Mouse (Mus musculus) thymus, adult 18-20 months (tissue): ENCODE measurements at regions not wholly inside any gene's neighbourhood (a gene's known extent, or its start where the extent isn't known, plus 50 kb on each side); places are given as distances from the start of the nearest gene placed in this dataset.

Experiments
- DNase-seq, 2 experiments: peaks; one replicate each; pipeline ENCODE4 v3.0.0; 2022; ENCODE audit warnings: mixed read lengths in 2 of 2

DNA sequence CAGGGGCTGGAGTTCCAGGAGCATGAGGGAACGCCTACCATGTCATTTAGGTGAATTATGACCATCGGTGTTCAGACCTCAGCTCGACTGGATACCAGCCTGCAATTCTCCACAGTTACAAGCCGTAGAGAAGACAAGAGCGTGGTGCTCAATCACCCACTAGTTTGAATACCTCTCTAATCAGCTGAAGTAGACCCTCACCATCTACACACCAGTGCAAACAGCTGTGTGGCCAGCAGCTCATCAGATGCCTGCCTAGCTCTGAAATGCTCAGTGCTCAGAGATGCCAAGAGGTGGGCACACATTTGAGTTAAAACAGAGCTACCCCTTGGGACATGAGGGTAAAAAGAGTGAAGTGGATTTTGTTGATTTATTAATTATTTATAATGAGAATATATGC lies 660.2 kb downstream of the Magi1 start:
- no peak for DNase-seq

- no peak for DNase-seq
These were observed 666.8 kb downstream of the Magi1 start for GRCm38 (mm10) chr6:93616926-93617325.

- no peak for DNase-seq
These were observed 657.1 kb upstream of the Adamts9 start for GRCm38 (mm10) chr6:93600376-93600775.

DNA sequence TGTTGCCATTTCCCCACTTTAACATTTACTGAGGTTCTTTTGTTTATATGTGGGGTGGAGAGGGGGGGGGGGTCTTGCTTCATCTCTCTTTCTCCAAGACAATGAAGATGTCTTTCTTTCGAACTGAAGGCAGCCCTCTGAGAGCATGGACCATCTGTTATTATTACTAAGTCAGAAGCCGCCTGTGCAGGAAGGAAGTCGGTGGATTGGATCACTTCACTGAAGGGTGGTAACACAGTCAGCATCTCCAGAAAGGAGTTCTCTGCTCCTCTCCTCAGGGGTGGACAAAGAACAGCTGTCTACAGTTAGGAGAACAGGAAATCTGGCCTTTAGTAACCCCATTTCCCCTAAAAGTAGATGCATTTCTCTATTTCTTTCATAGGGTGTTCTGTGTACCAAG lies 656.1 kb upstream of the Adamts9 start:
- DNase-seq: no peak

DNA sequence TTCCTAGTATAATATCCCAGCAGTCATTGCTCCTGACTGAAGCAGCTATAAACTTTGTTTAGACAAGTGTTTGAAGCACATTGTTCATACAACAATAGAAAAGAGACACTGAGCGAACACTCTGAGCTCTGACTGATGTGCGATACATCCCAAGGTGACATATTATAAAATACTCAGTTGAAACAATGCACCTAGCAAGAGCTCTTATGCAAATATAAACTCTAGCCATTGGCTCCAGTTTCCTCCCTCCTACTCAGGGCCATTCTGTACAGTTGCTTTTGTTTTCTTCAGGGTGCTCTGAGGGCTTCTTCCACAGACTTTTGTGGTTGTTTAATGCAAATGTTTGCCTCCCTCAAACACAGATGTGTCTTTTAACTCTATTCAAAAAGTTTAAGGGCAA lies 646.6 kb upstream of the Adamts9 start:
- DNase-seq: no peak

DNA sequence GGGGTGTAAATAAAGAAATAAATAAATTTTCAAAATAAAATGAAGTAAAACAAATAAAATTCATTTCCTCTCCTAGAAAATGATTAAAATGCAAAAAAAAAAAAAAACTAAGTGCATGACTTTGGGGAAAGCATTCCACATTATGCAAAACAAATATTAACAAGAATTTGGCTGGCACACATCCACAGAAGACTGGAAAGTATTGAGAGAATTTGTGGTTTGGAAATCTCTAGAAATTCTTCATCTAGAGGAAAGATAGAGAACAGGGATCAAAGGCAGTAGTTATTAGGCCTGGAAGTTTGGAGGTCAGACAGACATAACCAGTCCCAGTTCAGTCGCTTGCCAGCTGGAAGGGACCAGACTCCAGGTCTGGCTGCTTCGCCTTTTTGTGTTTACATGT lies 643.6 kb upstream of the Adamts9 start:
- no peak for DNase-seq

DNA sequence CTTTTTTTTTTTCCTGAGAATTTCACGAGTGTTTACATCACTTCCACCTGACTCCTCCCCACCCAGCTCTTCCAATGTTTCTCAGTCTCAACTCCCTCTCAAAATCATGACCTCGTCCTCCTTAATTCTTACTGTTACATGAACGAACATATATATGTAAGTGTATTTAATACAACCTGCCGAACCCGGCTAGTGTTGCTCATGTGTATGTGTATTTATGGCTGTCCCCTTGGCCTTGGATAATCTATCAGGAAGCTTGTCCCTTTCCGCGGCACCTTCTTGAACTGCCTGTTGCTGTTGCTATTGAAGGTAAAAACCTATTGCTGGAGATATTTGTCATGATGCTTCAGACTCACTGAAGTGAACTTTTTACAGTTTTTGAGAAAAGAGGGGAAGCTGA lies 637.8 kb upstream of the Adamts9 start:
- DNase-seq: no peak

- no peak for DNase-seq
These were observed 637.4 kb upstream of the Adamts9 start for GRCm38 (mm10) chr6:93580716-93581115.

- DNase-seq: no peak
These were observed 632.0 kb upstream of the Adamts9 start for GRCm38 (mm10) chr6:93575249-93575648.

DNA sequence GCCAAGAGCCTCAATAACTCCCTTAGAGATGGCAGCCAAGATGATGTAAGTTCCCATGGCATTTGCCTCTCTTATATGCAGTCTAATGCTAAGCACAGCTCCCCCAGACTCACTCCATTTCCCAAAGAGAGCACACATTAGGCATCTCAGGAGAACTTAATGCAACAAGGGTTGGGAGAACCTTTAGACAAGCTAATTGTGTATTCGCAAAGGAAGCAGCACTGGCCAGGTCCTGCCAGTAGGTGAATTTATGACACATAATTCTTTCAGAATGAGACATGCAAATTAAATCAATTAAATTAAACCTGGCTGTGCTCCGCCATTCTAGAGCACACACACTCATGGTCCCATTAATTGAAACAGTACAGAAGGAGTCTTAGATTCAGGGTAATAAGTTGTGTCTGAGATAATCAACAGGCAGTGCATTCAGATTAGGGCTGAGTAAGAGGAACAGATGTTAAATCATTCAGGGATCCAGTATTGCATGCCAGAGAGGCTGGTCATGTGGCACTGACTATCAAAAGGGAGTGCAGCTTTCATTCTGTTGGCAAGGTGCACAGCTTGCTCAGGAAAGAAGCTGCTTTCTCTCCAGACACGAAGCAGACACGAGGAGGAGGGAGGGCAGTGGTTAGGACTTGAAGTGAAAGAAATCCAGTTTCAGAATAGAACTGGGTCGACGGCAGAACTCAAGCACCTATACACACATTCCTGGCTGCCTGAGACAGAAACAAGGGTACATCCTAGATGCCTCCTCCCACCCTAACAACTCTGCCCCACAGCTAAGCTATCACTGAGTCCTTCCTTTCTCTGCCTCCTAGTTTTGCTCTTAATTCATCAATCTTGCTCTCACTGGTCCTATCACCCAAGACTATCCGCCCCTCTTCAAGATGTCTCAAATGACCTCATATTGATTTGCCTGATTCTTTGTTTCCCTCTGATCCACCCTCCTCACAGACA lies 630.7 kb upstream of the Adamts9 start:
- no peak for DNase-seq

DNA sequence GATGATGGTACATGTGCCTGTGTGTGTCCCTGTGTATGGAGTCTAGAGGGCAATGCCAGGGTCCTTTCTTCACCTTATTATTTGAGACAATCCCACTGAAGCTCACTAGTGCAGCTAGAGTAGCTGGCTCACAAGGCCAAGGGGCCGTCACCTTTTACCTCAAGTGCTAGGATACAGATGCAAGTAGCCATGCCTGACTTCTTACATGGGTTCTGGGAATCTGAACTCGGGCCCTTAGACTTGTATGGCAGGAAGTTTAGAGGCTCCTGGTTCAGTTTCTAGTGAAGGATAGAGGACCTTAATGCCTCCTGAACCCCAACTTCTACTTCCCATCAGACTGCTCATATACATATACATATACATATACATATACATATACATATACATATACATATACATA lies 626.6 kb upstream of the Adamts9 start:
- DNase-seq: no peak

GRCm38 (mm10) chr6:93569211-93569610 lies 625.9 kb upstream of the Adamts9 start:
- DNase-seq: no peak

GRCm38 (mm10) chr6:93566661-93567060 lies 623.4 kb upstream of the Adamts9 start:
- no peak for DNase-seq

- no peak for DNase-seq
These were observed 605.0 kb upstream of the Adamts9 start for GRCm38 (mm10) chr6:93548311-93548710.

DNA sequence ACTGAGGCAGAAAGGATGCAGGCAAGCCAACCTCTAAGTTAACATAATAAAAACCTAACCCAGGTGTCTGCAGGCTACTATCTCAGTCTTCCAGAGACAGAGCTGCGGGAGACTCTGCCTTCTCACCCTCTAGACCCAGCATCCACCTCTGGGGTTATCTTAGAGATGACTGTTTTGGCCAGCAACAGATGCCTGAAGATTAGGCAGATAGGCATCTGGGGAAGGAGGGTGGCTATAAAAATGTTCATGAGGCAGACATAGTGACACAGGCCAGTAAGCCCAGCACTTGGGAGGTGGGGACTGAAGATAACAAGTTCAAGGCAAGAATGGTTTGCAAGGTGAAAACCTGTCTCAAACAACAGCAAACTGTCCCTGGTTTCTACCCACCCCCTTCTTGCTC lies 601.0 kb upstream of the Adamts9 start:
- no peak for DNase-seq

- no peak for DNase-seq
These were observed 600.2 kb upstream of the Adamts9 start for GRCm38 (mm10) chr6:93543354-93544129.

DNA sequence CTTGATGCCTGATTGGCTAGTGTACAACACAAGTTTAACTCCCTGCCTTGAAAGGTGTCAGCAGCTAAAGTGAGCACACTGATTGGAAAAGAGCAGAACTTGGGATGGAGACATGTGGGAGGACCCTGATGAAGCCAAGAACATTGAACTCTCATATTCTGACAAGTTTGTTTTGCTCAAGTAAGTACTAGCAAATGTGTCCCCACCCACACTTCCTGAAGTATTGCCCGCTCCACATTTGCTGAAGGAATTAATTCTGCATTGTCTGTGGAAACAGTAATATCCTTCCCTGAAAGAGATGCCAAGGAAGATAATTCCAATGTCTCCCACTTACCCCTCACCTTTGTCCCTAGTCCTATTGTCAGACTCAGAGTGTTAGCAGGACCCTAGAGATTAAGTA lies 596.3 kb upstream of the Adamts9 start:
- no peak for DNase-seq

- no peak for DNase-seq
These were observed 595.9 kb upstream of the Adamts9 start for GRCm38 (mm10) chr6:93539171-93539570.

GRCm38 (mm10) chr6:93537971-93538370 lies 594.7 kb upstream of the Adamts9 start:
- no peak for DNase-seq

- DNase-seq: no peak
These were observed 593.8 kb upstream of the Adamts9 start for GRCm38 (mm10) chr6:93537126-93537525.

DNA sequence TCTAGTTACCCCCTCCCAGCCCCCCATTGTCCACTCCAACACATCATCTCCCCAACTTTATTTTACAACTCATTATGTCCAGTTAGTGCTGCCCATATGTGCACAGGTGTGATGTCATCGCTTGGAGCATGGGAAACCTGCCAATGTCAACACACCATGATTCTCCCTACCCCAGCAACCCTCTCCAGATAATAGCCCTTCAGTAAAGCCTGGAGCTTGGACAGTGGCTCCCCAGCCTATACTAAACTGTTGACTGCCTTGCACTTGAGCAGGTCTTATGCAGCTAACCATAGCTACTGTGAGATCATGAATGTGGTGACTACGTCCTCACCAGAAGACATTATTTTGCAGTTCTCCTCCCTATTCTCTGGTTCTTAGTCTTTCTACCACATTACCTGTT lies 570.5 kb upstream of the Adamts9 start:
- no peak for DNase-seq

- no peak for DNase-seq
These were observed 566.6 kb upstream of the Adamts9 start for GRCm38 (mm10) chr6:93509857-93510256.

- DNase-seq: no peak
These were observed 554.5 kb upstream of the Adamts9 start for GRCm38 (mm10) chr6:93497824-93498223.

DNA sequence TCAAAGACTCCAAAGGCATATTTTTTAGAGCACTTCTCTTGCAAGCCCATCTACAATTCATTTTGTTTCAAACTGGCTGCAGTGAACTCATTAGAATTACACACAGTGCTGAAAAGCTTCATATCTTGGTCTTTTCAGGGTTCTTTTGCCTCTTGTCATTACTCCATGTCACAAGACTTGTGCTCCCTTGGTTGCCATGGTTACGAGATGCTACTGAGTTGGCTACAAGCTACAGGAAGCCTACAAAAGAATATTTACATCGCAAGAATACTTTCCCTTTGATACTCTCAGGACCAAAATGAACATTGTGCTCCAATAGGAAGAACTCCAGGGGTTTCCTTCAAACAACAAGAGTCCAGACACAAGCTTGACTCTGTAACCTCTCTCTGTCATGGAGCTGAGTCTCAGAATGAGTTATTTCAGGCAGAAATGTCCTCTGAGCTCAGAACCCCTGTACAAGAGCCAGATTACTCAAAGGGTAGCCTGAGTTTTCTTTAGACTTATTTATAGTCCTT lies 545.2 kb upstream of the Adamts9 start:
- no peak for DNase-seq
